Mouse (Mus musculus): Measurements from ENCODE around the gene Lck. TPM values are rescaled to one million over a fixed set of nuclear protein-coding genes. Genes with fewer than 3 reads are reported as not detected.
A peak's percentile ranks its signal among the peaks of the same experiment; 100 is the strongest.

Gene Lck
- polyA plus RNA-seq, 1 experiment: 0.68 TPM

- peaks cover 6% of the 10 kb centered on the region for H3K4me1 ChIP-seq (ENCODE audit: control insufficient read depth, insufficient read depth, low read length)
- no peak overlapping the region for H3K27ac ChIP-seq (ENCODE audit: insufficient read depth, low read depth, low read length)
- TF ChIP-seq POLR2A (IDR thresholded peaks at IDR 0.05; ENCODE audit: borderline replicate concordance, low read depth, low read length) (no peak), CTCF (IDR thresholded peaks at IDR 0.05; ENCODE audit: low read depth, low read length) (no peak)
- no peak overlapping the region for H3K4me3 ChIP-seq (ENCODE audit: insufficient read depth, low read length)
Observed at GRCm38 (mm10) chr4:129586943-129587342, 13.5 kb upstream of the Lck start.

GRCm38 (mm10) chr4:129585773-129586172 is 12.3 kb upstream of the Lck start:
- no peak overlapping the region for H3K4me3 ChIP-seq (ENCODE audit: insufficient read depth, low read length)
- H3K27ac ChIP-seq (ENCODE audit: insufficient read depth, low read depth, low read length): no peak overlapping the region
- peaks cover 6% of the 10 kb centered on the region for H3K4me1 ChIP-seq (ENCODE audit: control insufficient read depth, insufficient read depth, low read length)
- TF ChIP-seq CTCF (IDR thresholded peaks at IDR 0.05; ENCODE audit: low read depth, low read length) (no peak), POLR2A (IDR thresholded peaks at IDR 0.05; ENCODE audit: borderline replicate concordance, low read depth, low read length) (no peak)

GRCm38 (mm10) chr4:129584884-129585608 is 11.6 kb upstream of the Lck start:
- peak overlapping the region; percentile 70 for H3K4me3 ChIP-seq (ENCODE audit: insufficient read depth, low read length)
- TF ChIP-seq CTCF (IDR thresholded peaks at IDR 0.05; ENCODE audit: low read depth, low read length) (peak; percentile 85), POLR2A (IDR thresholded peaks at IDR 0.05; ENCODE audit: borderline replicate concordance, low read depth, low read length) (no peak)
- H3K27ac ChIP-seq (ENCODE audit: insufficient read depth, low read depth, low read length): peak overlapping the region; percentile 58
- peaks cover 10% of the 10 kb centered on the region for H3K4me1 ChIP-seq (ENCODE audit: control insufficient read depth, insufficient read depth, low read length)

- Histone ChIP-seq H3K4me1 (ENCODE audit: control insufficient read depth, insufficient read depth, low read length) (peaks cover 15% of the 10 kb centered on the region), H3K4me3 (ENCODE audit: insufficient read depth, low read length) (peak overlapping the region; percentile 70; the same call in 1 of the 2 replicates), H3K27ac (ENCODE audit: insufficient read depth, low read depth, low read length) (peak overlapping the region; percentile 58)
- TF ChIP-seq CTCF (IDR thresholded peaks at IDR 0.05; ENCODE audit: low read depth, low read length) (no peak), POLR2A (IDR thresholded peaks at IDR 0.05; ENCODE audit: borderline replicate concordance, low read depth, low read length) (no peak)
Observed at GRCm38 (mm10) chr4:129584370-129584769, 10.9 kb upstream of the Lck start.

- TF ChIP-seq CTCF (IDR thresholded peaks at IDR 0.05; ENCODE audit: low read depth, low read length) (no peak), POLR2A (IDR thresholded peaks at IDR 0.05; ENCODE audit: borderline replicate concordance, low read depth, low read length) (no peak)
- Histone ChIP-seq H3K4me3 (ENCODE audit: insufficient read depth, low read length) (no peak overlapping the region), H3K27ac (ENCODE audit: insufficient read depth, low read depth, low read length) (no peak overlapping the region), H3K4me1 (ENCODE audit: control insufficient read depth, insufficient read depth, low read length) (peaks cover 29% of the 10 kb centered on the region)
Observed at GRCm38 (mm10) chr4:129582251-129582650, 8.8 kb upstream of the Lck start.

GRCm38 (mm10) chr4:129580347-129580746 is 6.9 kb upstream of the Lck start:
- Histone ChIP-seq H3K4me3 (ENCODE audit: insufficient read depth, low read length) (no peak overlapping the region), H3K4me1 (ENCODE audit: control insufficient read depth, insufficient read depth, low read length) (peaks cover 36% of the 10 kb centered on the region), H3K27ac (ENCODE audit: insufficient read depth, low read depth, low read length) (no peak overlapping the region)
- TF ChIP-seq CTCF (IDR thresholded peaks at IDR 0.05; ENCODE audit: low read depth, low read length) (no peak), POLR2A (IDR thresholded peaks at IDR 0.05; ENCODE audit: borderline replicate concordance, low read depth, low read length) (no peak)

GRCm38 (mm10) chr4:129578466-129578865 is 5.0 kb upstream of the Lck start, which contains the start of gene Fam167b:
TSS of gene Fam167b (minus strand) at chr4:129578549.
- peak within 1 kb of the TSS; percentile 46 for H3K27ac ChIP-seq (ENCODE audit: insufficient read depth, low read depth, low read length)
- no peak within 1 kb of the TSS for H3K4me3 ChIP-seq (ENCODE audit: insufficient read depth, low read length)
- H3K4me1 ChIP-seq (ENCODE audit: control insufficient read depth, insufficient read depth, low read length): peaks cover 36% of the 10 kb centered on the region
- TF ChIP-seq CTCF (IDR thresholded peaks at IDR 0.05; ENCODE audit: low read depth, low read length) (no peak), POLR2A (IDR thresholded peaks at IDR 0.05; ENCODE audit: borderline replicate concordance, low read depth, low read length) (no peak)

- TF ChIP-seq CTCF (IDR thresholded peaks at IDR 0.05; ENCODE audit: low read depth, low read length) (no peak), POLR2A (IDR thresholded peaks at IDR 0.05; ENCODE audit: borderline replicate concordance, low read depth, low read length) (no peak)
- H3K4me1 ChIP-seq (ENCODE audit: control insufficient read depth, insufficient read depth, low read length): peaks cover 36% of the 10 kb centered on the region
Observed at GRCm38 (mm10) chr4:129577688-129578087, 4.2 kb upstream of the Lck start.

GRCm38 (mm10) chr4:129576863-129577491 is 3.5 kb upstream of the Lck start:
- peaks cover 36% of the 10 kb centered on the region for H3K4me1 ChIP-seq (ENCODE audit: control insufficient read depth, insufficient read depth, low read length)
- no peak overlapping the region for H3K4me3 ChIP-seq (ENCODE audit: insufficient read depth, low read length)
- H3K27ac ChIP-seq (ENCODE audit: insufficient read depth, low read depth, low read length): no peak overlapping the region
- TF ChIP-seq CTCF (IDR thresholded peaks at IDR 0.05; ENCODE audit: low read depth, low read length) (peak; percentile 62), POLR2A (IDR thresholded peaks at IDR 0.05; ENCODE audit: borderline replicate concordance, low read depth, low read length) (no peak)

More at GRCm38 (mm10) chr4:129577688-129578087, 4.2 kb upstream of the Lck start:
- Histone ChIP-seq H3K27ac (ENCODE audit: insufficient read depth, low read depth, low read length) (peak overlapping the region; percentile 46), H3K4me3 (ENCODE audit: insufficient read depth, low read length) (no peak overlapping the region)

All from bone marrow macrophage, adult 2 months (primary cell).